Mouse (Mus musculus): Measurements from ENCODE around the gene Arrb1.

Arrb1 gene

DNA sequence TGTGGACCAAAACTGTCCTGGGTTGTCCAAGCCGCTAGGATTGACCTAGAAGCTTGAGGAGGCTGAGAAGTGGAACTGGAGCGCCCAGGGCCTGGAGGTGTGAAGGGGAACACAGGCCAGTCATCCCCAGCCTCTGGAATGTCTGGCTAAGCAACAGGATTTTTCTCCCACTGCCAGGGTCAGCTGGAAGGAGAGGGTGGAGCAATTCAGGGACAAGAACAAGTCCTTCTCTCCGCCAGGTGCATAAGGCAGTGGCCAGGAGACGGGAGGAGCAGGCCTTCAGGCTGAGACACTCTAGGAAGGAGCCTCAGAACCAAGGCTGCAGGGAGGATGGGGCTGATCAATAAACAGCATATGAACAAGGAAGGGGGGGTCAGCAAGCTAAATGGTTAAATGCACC lies 3.2 kb downstream of the Arrb1 start:
- DNase-seq (ENCODE audit: low spot score) = no peak

DNA sequence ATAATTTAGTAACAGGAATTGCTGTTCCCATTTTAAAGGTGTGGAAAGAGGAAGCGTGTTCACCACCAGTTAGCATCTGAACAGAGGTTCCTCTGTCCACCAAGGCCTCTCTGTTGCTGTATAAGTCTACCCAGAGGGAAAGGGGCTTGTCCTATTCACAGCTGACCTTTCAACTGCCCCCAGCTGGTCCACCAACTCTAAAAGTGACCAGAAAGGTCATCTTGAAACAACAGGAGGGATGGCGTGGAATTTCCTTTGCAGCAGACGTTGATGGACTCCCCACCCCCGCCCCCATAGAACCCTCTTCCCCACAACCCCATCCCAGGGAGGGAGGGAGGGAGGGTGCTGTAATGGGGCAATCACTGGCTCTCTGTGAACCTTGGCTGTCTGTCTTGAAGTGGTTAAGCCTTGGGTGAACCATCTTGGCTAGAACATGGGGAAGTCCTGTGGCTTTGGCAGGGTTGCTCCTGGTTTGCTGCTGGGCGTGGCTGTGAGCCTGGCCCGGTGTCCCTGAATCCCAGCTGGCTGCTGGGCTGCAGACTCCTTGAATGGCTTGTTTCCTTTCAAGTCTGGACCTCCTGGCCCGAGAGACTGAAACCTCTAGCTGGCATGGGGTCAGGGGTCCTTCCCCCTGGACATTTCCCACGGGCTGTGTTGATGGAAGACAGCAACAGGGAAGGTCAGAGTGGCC lies 4.1 kb downstream of the Arrb1 start:
- no peak for DNase-seq (ENCODE audit: low spot score)

DNA sequence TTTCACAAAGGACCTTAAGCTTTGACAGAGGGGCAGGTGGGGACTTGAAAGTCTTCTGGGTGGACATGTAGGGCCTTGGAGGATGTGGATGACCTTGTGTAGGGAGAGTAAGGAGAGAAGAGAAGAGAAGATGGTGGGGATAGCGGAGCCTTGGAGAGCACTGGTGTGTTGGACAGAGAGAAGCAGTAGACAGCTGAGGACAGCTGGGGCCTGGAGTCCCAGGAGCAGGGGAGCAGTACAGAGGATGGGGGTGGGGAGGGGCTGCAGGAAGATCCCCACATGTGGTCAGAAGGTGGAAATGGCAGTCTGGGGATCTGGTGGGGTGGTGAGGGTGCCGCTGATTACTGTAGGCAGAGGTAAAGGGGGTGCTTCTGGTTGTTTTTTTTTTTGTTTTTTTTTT lies 4.8 kb downstream of the Arrb1 start:
- DNase-seq (ENCODE audit: low spot score) = no peak

DNA sequence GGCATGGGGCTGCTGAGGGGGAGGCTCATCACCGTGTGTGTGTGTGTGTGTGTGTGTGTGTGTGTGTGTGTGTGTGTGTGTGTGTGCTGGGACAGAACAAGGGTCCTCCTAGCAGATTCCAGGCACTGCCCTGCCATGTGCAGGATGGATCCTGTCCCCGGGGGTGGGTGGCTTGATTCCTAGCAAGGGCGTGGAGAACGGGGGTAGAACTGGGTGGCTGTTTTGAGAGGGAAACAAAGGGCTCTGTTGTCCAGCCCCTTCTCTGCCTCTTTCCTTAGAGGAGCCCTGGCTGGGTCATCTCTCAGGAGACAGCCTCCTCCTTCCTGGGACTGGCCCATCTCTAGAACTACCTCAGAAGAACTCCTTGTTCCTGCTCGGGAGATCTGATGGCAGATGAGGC lies 5.9 kb downstream of the Arrb1 start:
- DNase-seq (ENCODE audit: low spot score) = no peak

DNA sequence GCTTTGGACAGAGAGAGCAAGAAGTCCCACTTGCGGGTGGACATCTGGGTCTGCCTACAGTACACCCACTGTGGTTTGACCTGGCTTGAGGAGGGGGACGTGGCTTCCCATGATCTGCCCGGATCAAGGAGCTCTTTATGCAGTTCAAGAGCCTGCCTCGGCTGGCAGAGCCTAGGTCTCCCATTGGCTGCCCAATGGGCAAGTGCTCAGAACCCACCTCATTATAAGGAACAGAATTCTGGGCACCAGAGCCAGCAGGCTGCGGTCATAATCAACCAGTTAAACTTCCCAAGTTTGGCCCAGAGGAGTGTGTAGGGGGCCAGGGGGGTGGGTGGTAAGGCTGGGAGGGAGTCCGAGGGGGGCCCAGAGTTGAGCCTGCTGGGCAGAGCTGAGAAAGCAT lies 9.0 kb downstream of the Arrb1 start:
- no peak for DNase-seq (ENCODE audit: low spot score)

DNA sequence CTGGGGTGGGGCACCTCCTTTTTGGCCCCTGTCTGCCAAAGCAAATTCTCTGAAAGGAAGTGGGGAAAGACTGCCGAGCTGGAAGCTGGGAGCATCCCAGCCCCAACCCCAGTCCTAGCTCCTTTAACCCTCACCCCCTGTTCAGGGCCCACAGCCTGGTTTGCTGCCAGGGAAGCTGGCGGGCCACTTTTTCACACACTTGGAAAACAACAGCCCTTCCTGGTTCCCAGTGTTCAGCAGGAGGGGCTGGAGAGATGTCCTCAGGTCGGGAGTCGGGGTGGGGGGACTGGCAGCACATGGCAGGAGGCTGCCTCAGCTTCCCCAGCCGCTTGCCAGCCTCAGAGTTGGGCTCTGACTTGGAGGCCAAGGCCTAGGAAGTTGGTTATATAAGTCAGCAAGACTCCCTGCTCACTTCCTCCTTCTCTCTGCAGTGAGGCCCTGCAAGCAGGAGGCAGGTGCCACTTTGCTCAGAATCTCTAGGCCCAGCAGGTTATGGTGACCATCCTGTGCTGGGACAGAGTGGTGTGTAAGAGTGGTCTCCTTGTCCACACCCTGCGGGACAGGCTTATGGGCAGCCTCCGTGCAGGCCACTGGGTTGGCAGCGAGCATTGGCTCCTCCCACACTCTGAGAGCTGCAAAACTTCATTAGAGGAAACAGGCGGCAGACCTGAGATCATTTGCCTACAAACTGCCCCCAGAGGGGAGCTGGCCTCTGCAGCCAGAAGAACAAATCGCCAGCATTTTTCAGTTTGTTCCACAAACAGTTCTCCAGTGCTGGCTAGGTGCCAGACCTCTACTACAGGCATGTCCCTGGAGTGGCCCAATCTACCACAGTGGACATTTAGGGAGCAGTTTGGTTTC lies 10.8 kb downstream of the Arrb1 start:
- no peak for DNase-seq (ENCODE audit: low spot score)

DNA sequence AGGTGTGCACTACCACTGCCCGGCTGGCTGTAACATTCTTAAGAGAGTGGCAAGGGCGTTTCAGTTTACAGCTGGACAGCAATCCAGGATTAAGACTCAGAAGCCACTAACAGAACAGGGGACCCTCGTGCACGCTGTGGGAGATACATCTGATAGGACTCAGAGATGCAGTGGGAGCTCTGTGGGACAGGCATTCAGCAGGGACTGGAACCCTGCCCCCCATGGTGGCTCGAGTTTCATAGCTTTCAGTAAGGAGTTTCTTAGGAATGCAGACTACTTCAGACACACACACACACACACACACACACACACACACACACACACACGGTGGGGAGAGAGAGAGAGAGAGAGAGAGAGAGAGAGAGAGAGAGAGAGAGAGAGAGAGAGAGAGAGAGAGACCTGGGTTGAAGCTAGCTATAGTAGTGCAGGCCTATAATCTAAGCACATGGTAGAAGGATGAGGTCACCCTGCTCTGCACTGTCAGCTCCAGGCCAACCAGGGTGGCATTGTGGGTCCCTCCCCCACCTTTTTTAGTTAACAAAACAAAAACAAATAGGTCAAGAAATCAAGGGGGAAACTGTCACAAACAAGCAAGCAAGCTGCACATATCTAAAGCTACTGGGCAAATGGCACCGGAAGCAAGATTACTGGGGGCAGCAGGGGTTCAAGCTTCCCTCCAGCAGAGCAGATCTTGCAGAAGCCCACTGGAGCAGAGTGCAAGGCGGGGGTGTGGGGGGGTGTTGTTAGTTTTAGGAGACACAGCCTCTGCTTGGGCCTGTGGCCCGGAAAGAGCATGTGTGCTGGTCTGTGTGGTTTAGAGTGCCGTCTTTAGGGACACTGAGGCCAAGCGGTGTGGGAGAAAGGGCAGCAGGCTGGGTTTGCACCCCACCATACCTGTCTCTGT lies 12.6 kb downstream of the Arrb1 start:
- no peak for DNase-seq (ENCODE audit: low spot score)

DNA sequence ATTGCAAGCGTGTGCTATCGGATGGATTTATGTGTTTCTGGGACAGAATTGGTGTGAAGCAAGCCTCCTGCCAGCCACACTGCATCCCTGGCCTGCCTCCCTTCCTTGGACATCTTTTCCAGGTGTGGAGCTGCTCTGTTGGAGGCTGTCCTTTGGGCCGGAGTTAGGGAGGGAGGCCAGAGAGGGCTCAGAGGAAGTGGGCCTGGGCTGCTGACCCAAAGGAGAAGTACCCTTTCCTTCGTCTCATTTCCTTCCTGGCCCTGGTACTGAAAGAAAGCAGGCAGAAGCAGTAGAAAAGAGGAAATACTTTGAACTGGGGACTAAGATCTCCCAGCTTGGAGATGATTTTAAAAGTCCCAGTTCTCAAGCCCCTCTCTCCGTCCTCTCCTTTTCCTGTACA lies 14.4 kb downstream of the Arrb1 start:
- no peak for DNase-seq (ENCODE audit: low spot score)

DNA sequence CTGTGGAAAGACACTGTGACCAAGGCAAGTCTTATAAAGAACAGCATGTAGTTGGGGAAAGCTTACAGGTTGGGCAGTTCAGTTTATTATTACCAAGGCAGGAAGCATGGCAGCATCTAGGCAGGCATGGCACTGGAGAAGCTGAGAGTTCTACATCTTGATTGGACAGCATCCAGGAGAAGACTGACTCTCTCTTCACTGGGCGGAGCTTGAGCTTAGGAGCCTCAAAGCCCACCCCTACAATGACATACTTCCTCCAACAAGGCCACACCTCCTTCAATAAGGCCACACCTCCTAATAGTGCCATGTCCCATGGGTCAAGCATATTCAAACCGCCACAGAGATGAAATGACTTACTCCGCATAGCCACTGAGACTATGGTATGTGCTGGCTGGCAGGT lies 16.4 kb downstream of the Arrb1 start:
- no peak for DNase-seq (ENCODE audit: low spot score)

DNA sequence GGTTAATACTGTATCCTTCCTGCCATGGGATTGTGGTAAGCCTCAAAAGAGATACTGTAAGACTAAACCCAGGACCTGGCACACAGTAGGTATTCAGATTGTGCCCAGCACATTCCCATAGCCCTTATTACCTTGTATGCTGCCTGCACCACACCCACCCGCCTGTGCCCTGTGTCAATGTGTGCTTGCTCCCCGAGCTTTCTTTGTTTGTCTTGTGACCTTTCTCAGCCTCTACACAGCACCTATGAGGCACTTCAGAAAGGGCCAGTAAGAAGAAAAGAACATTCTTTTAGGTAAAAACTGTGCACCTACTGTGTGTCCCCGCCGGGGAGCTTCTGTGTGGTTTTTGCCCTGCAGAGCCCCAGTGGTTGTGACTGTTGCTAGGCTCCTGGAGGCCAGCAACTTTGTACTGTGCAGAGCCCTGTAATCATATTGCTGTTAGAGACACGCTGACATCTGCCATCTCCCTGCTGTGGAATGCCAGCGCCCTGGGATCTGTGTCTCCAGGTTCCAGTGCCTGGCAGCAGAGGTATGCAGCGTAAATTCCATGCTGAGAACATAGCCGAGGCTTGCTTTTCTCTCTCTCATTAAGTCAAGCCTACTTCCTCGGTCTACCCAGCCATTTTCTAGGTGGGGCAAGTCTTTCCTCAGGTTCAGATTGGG lies 18.1 kb downstream of the Arrb1 start:
- no peak for DNase-seq (ENCODE audit: low spot score)

DNA sequence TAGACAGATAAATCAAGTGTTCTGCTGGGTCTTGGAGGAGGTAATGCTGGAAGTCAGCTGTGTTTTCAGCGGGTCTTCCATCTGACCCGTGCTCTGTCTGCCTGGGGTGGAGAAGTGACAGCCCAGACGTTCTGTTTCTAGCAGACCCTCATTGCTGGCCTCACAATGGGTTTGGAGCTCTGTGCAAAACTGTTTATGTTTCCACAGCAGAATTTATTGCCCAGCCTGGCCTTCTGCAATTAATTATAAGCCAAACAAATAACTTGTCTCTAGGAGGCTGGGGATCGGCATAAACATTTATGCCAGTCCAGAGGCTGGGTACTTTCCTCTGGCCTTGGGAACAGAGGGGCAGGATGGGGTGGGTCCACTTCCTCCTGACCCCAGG lies 18.6 kb downstream of the Arrb1 start:
- no peak for DNase-seq (ENCODE audit: low spot score)

DNA sequence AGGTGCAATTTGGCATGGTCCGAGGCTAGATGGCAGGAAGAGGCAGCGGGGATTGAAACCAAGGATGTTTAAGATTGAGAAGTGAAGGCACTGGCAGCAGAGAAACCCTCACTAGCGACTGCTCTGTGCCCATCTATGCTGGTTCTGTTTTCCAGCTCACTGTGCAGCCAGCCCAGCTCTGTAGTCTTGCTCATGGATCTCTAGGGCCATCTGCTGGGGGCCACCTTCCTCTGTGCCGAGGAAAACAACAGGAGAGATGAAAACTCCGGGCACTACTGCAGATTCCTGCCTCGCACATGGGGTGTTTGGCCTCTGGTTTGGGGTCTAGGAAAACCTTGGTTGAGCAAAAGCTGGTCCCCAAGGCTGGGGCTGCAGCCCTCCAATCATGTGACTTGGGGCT lies 20.6 kb downstream of the Arrb1 start:
- peak; percentile 66 for DNase-seq (ENCODE audit: low spot score)

DNA sequence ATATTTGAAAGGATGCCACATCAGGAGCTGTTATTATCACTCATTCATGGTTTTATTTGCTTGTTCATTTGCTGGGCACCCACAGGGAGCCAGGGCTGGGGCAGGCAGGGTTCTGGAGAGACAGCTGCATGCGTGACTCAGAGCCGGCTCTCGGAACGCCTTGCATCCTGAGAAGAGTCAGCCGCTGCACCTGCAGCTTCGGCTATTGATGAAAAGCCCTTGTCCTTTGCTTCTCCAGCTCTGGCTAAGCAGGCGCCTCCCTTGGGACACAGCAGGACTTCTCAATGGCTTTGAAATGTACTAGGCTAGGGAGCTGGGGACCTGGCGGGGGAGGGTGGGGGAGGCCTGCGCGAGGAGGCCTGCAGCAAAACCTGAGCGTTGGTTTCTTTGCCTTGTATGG lies 23.8 kb downstream of the Arrb1 start:
- no peak for DNase-seq (ENCODE audit: low spot score)

DNA sequence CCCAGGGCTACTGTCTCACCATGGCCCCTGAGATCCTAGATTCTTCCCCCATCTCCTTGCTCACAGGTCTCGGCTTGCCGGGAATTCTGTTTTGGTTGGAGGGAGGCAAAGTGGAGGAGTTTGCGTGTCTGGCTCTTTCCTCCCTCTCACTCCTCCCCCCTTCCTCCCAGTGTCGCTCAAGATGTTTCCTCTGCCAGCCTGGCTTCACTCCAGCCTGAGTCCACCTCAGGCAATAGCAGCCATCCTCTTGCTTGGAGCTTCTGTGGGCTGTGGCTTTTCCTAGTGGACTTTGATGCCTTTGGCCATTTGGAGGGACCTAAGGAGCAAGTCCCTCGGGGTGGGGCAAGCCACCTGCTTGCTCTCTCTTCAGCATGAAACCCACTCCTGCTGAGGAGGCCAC lies 27.2 kb downstream of the Arrb1 start:
- no peak for DNase-seq (ENCODE audit: low spot score)

DNA sequence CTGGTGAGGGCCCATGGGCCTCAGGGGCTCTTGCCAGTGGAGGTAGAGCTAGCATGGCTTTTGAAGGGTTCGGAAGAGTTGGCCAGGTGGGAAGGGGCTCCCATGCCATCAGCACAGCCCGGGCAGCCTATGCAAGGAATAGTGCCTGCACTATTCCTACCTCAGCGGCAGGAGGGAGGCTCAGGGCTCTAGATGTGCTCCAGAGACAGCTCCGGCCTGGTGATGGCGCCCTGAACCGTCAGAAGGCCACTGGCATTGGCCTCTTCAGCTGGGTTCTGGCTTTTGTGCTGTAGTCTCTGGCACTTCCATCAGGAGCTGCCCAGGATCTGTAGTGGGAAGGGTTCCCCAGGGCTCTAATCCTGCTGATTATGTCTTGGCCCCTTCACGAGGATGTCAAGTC lies 28.0 kb downstream of the Arrb1 start:
- no peak for DNase-seq (ENCODE audit: low spot score)

DNA sequence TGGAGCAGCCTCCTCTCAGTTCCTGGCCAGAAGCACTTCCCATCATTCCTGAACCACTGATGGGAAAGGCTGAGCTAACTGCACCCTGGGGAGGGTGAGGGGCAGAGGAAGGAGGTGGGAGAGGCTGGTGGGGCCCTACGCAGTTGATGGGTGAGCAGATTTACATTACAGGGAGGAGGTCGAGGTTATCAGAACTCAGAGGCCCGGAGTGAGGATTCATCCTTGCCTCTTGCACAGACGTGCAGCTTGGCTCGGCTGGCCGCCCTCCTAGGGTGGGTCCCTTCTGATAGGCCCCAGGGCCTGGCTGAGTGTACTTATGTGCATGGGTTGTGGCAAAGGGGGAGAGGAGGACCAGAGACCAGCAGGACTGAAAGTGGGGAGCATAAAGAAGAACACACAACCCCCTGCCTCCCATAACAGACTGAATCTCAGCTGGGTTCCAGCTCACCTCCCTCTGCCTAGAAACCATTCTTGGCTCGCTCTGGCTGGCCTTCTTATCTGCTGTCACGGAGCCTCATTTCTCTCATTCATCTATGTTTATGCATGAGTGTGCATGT lies 30.1 kb downstream of the Arrb1 start:
- DNase-seq (ENCODE audit: low spot score) = no peak

DNA sequence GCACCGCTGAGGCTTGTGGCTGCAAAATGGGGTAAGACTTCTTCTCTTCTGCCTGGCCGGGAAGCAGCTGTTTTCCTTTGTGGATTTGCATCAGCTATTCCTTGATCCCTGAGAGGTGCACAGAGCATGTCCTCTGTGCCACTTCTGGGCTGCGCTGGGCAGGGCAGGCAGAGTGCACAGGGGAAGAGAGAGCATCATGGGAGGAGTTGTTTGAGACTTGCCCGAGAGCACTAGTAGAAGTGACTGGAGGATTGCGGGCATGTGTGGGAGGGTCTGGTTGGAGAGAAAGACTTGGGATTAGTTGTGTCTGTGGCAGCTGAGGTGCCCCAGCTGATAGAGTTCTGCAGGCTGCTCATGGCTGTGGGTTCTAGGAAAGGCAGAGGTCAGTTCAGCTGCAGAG lies 35.4 kb downstream of the Arrb1 start:
- no peak for DNase-seq (ENCODE audit: low spot score)

DNA sequence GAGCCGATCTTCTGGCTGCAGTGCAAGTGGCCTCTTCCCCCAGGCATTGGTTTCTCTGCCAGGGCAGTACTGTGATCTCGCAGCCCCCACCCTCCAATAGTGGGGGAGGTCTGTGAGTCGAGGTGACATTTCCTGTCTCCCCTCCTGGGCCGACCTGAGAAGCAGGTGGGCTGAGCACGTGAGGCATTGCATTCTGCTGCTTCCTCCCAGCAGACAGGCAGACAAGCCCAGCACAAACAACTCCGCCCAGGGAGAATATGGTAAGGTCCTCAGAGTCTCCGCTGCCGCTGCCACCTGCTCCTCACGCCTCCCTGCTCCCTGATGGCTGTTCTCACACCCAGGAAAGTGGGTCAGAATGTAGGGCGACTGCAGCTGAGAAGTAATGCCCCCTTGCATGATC lies 37.7 kb downstream of the Arrb1 start:
- peak; percentile 70 for DNase-seq (ENCODE audit: low spot score)

DNA sequence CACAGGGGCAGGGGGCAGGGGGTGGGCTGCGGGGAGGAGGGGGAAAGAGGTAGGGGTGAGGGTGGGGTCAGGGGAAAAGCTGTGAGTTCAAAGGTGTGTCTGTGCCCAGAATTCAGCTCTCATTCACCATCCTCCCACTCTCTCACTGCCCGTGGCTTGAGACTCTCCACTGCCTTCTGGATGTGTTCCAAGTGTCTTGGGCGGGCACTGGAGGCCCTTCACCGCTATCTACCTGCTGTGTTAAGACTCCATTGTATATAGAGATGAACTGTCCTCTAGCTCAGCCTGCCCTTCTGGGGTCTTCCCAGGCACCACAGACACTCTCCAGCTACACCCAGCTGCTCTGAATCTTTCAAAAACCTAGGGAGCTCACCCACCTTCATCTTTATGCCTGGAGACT lies 38.1 kb downstream of the Arrb1 start:
- no peak for DNase-seq (ENCODE audit: low spot score)

DNA sequence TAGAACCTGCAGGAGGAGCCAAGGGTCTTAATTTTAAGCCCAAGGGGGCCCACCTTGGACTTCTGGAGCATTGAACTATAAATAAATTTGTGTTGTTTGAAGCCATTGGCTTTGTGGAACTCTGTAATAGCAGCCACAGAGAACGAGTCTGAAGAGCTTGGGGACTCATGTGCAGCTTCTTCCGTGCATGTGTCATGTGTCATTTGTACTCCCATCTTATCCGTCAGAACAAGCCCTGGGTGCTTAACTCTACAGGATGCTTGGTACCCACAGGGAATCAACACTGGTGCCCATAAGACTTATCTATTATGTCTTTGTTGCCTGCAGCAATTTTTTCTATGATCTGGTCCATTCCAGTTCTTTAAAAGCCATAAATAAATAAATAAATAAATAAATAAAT lies 43.0 kb downstream of the Arrb1 start:
- DNase-seq (ENCODE audit: low spot score) = no peak

DNA sequence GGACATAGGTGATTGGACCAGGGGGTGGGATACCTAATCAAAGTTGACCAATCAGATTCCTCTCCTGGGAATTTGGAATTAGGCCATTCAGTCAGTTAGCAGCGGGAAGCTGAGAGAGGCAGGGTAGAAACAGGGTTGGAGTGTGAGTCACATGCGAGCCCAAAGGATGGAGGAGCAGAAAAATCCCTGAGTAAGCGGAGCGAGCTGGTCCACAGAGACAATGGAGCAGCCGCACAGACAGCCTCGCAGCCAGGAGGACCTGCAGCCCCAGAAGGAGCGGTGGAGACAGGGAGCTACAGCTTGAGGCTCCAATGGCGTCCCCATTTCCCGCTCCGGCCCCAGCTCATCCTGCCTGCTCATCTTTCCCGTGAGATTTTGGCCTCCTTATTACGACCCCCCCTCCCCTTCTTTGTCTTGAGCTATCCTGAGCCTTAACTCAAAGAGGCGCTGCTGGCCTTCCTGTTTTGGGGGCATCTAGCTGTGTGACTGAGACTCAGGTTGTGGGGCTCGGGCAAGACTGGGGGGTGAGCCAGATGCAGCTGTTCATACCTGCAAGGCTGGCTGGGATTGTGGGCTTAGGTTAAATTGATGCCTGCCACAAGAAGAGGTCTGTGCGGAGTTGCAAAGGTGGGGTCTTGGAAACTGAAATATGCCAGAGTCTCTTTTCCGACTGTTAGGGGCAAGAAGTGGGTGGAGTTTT lies 44.4 kb downstream of the Arrb1 start:
- peak; percentile 36 for DNase-seq (ENCODE audit: low spot score)
